Mouse (Mus musculus) thymus, postnatal 0 days (tissue): ENCODE measurements at regions not wholly inside any gene's neighbourhood (a gene's known extent, or its start where the extent isn't known, plus 50 kb on each side); places are given as distances from the start of the nearest gene placed in this dataset.

Source experiments
- DNase-seq: peaks from one replicate; pipeline ENCODE4 v3.0.0-alpha.2; 2015; ENCODE audit warnings: low spot score

DNA sequence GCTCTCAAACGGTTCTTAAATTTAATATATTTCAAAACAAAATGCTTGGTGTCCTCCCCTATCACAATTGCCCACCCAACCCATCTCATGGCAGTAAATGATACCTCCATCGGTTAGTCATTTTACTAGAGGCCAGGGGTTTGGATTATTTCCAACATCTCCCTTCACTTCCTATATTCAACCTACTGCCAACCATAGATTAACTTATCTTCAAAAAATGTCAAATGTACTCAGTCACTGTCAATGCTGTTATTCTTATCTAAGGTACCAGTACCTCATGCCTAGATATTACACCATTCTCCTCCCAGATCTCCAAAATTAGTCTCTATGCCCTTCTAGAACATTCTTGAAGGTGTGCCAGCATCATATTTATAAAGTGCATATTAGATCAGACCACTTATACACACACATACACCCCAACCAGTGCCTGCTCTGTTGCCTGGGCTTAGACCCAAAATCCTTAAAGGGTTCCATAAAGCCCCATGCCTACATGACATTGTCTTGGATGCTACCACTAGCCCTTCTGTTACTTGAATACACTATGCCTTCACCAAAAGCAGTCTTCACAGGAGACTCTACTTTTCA is 183.4 kb upstream of the Cadm1 start:
- no peak for DNase-seq

DNA sequence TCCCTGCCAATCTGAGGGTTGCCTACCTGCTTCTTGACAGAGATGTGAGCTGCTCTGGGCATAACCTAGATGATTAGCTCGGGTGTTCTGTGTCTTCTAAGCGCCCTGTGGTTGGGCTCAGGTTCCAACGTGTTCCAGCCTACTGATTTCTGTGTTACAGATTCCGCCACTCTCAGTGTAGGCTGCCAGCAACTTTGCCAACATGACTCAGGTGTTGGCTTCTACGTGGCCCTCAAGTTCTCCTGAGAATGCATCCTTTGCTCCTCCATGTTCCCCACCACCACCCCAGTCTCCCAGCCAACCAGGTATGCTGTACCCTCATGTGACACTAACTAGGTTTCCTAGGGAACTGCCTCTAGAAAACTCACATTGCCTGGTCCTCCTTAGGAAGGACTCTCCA is 179.7 kb upstream of the Cadm1 start:
- DNase-seq = no peak

DNA sequence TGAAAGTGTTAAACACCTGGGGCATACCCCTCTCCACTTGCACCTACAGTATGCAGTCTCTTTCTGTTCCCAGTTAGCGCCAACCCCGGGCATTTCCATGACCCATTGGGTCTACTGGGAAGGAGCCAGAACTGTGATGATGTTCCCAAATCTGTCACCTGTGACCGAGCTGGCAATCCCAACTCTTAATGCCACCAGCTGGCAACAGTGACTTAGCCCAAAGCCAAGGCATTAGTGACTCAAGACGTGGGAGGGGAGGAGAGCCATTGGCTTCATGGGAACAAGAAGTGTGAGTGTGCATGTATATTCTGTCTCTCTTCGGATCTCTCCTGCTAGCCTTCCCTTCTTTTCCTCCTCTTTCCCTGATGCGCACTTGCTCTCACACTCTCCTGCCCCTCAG is 178.9 kb upstream of the Cadm1 start:
- no peak for DNase-seq

DNA sequence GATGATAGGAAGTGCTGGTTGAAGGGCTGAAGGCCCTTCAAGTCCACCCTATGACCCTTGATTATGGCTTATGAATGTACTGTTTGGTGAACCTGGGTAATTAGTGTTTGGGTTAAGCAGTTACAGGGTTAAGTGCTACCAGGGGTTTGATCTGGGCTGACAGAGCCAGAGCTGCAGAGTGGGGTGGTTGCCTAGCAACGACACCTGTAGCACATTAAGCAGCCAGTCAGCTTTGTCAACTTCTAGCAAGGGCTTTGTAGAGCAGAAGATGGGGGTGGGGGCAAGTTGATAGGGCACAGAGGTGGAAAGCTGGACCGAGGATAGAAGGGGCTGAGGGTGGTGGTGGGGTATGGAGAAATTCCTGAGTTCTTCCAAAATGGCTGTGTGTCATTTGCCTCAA is 177.0 kb upstream of the Cadm1 start:
- DNase-seq = no peak

DNA sequence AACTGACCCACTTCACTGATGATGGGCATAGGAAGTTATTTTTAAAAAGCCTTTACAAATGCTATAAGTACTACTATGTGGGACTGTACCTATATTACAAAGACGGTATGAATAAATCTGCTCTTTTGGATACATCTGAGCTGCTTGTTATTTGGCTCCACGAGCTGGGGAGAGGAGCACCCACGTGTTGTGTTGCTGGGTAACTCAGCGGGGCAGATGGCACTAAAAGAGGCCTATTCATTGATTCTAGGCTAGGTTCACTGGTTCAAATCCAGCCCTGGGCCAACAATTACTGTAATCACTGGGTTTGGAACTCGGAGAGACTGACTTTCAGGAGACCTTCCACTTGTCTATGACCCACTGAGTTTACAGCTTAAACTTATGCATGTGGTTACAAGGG is 176.0 kb upstream of the Cadm1 start:
- DNase-seq = no peak

DNA sequence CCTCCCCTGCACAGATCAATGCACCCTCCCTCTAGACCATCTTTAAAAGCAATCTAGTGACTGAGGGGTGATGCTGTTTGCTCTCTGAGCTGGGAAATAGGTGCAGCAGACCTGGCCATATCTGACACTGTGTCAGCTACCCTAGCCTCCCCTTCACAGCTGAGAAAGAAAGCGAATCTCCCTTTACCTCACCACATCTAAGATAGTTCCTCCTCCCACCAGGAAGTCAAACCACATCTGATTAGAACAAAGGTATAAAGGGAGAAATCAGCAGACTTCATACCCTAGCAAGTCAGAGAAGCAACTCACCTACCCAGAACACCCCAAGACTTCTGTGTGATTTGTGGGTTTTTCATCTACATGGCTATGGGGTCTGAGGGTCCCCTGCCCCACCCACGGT is 175.6 kb upstream of the Cadm1 start:
- DNase-seq = peak; percentile 34

DNA sequence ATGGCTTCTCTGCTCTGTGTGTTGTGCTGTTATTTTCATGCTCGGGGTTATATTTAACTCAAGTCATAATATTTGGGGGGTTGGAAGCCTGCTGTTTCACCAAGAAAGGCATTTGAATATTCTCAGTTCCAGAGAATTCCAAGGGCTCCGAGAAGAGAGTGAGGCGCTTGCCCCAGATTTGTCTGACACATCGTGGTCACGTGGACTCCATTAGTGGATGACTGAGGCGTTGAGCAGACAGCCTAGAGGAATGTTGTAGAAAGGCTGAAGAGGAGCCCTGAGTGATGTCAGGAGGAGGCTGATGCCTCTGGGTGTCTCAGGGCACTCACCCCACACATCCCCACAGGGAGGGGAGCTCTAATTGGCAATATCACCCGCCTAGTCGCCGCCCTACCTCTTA is 175.1 kb upstream of the Cadm1 start:
- DNase-seq = no peak

DNA sequence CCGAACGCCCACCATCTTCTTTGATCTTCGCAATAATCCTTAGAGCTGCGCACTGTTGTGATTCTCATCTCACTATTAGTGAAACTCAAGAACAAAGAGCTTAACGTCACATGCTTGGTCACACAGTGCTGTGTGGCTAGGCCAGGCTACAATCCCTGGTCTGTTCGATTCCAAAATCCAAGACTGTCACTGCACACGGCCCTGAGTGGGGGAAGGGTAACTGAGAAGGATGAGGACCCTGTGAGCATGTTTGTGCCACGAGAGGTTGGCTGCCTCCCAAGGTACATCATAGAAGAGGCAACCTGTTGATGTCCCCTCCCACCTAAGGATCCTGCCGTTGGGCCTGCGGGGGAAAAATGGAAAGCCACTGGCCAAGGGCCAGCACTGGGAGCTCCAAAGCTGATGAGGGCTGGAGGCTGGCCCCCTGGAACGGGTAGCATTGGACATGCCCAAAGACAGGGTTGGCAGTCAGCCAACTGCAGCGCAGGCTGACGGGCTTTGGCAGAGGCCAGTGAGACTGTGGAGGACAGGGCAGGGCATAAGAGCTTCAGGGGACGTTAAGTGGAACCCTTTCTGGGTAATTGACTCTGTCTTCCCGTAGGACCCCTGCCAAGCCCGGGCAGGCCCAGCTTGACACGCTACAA is 172.1 kb upstream of the Cadm1 start:
- no peak for DNase-seq

DNA sequence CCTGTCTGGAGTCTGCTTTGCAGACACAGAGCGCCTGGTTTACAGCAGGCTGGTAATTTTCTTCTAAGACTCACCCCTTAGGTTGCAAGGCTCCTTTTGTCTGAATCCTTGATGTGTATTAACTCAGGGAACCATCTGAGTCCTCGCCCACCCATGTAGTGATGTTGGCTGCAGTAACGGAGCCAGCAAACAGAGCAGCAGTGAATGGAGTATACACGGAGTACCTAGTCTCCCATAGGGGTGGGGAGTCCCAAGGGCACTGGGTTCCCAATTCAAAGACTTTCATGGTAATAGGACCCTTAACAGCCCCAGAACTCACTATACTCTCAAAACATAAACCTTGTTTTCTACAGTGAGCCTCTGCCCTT is 171.6 kb upstream of the Cadm1 start:
- no peak for DNase-seq

DNA sequence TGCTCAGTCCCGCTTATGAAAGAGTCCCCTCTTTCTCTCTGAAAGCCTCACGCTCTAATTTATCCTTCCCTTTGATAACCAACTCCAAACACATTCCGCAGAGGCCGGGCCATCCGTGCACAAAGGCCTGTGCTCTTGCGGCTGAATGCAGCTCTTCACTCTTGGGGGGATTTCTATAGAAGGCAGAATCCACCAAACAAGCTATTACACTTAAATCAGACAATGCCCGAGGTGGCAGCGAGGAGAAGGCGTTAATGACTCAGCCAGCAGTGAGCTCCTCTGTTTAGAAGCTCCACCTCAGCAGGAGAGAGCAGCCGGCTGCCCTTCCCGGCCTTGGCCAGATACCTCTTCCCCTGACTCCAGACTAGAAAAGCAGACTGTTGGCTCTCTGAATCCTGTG is 166.9 kb upstream of the Cadm1 start:
- DNase-seq = no peak

DNA sequence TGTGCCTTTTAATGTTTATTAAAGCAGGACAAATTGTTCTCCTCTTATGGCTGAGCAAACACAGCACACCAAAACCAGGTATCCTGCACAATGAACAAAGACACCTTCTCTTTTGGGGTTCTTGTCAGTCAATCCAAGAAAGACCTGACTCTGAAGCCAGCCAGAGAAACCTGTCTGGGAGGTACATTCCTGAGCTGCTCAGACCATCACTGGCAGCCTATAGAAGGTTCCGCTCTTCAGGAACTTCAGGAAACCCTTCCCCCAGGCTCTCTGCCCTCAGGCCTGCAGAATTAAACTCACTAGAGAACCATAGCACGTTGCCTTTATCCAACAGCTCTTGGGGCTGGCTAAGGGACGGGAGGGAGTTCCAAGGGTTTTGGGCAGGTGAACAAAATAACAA is 165.2 kb upstream of the Cadm1 start:
- DNase-seq = no peak

DNA sequence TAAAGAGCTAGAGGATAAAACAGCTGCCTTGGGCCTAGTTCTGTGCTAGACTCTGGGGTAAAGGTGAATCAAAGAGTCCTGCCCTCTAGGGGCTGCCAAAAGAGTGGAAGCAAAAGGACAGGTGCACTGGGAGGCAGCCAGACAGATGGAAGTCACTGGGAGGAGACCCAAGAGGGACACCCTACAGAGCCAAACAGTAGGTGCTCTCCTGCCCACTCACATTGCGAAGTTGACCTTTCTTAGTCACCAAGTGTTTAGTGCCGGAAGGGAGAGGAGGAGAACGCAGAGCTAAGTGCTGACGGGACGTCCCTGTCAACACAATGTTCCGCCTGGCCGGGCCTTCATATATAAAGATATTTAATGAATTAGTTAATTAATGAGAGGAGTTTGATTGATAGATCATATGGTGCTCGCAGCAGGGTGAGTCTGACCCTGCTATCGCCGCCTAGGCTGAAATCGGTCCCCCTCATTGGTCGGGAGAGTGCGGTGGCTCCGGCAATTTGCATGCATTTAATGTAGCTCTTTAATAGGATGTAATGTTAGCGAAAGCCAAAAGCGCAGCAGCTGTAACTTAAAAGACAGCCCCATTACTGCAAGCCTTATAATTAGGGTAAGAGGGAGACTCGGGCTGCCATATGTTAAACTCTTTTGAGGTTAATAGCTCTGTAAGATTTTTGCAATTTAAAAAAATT is 162.6 kb upstream of the Cadm1 start:
- no peak for DNase-seq

DNA sequence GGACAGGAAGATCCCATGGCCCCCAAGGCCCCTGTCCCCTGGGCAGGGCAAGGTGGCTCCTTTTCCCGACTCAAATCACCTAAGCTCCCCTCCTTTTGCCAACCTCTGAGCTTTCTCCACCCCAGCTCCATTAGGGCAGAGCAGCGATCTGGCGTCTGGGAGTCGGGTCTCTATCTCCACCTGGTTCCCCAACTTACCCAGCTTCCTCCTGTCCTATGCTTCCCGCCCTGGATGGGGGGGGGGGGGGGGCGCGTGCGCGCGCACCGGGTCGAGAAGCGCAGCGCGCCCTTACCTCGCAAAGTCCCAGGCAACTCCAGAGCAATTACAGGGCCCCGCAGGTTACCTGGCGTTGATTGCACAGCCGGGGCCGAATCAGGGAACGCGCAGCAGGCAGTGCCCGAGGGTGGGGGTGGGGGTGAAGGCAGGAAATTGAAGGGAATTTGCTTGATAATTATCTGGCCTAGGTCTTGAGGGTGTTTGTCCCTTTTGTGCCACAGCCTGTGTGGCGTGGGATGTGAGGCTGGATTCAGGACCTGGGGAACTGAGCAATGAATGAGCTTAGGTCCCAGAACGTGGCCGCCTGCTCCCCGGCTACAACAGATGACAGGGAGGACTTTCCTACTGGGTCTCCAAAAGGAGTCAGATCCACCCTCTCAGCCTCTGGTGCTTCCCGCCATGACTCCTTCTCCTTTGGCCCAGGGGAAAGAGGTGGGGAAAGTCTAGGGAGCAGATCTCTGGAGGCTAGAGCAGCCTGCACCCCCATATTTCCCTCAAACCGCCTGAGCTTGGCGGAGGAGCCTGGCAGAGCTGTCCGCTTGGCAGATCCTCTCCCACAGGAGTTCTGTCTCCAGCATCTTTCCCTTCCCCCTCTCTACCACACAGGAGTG is 161.7 kb upstream of the Cadm1 start:
- DNase-seq = no peak

DNA sequence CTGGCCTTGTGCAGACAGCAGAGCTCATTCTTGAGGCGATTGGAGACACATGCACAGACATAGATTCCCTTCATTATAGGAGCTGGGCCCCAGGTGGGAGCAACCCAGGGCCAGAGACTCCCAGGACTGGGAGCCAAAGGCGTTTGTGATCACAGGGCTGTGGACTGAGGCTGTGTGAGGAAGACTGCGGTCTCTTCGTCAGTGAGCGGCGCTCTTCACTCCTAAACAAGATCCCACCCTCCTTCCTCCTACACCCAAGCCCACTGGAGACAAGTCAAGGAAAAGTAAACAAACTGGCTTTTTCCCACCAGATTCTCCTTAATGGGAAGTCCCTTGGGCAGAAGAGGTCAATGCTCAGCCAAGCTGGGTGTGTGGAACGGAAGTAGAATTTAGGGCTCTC is 157.7 kb upstream of the Cadm1 start:
- no peak for DNase-seq

DNA sequence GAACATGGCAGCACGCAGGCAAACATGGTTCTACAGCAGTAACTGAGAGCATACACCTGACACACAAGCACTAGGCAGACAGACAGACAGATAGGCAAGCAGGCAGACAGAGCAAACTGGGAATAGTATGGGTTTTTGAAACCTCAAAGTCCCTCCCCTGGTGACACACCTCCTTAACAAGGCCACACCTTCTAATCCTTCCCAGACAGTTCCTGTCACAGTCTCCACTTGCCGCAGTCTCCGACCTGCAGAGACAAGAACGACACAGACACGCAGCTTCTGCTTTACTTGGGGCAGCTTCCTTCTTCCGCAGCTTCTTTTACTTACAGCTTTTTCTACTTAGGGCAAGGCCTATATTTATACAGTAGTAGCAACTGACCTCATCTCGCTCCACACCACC is 155.9 kb upstream of the Cadm1 start:
- DNase-seq = no peak

DNA sequence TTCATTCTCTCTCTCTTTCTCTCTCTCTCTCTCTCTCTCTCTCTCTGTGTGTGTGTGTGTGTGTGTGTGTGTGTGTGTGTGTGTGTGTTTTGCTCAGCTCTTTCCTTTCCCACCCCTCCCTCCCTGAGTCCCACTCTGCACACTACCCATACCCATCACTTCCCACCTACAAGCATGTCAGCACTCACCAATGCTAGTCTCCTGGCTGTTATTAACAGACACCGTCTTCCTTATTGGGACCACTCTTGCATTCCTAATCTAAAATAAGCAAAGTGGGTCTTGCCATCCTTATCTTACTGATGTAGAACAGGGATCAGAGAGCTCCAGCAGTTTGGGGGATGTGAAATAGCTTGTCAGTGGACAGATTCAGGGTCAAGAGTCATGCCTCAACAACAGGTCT is 153.3 kb upstream of the Cadm1 start:
- no peak for DNase-seq

DNA sequence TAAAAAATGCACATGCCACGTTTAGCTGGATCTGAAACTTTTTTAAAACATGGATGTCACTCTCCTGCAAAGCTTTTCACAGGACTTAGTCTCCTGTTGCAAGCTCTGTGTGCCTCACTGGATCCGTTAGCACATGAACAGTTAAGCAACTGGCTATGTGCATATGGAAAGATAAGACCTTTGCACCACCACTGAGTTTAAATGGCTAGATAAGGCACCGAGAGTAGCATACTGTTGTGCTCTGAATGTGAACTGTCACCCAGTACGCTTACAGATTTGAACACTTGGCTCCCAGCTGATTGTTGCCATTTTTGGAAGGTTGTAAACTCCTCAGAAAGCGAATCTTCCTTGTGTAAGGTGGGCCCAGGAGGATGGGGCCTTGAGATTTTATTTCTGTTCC is 151.4 kb upstream of the Cadm1 start:
- no peak for DNase-seq

DNA sequence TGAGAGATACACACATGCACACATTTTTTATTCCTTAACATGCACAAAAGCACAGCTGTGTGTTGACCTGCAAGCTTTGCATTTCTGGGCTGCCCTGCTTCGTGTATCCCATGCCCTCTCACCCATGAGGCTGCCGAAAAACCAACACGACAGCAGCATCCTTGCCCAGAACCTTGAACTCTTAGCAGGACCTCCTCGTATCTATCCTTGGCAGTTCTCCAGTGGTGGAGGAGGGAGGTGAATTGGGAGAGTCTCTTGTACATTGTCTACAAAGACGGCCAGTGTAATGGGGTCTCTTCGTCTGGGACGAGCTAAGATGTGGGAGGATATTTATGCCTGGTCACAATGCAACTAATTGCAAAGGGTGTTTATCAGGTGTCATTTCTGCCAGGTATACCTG is 149.6 kb upstream of the Cadm1 start:
- no peak for DNase-seq

DNA sequence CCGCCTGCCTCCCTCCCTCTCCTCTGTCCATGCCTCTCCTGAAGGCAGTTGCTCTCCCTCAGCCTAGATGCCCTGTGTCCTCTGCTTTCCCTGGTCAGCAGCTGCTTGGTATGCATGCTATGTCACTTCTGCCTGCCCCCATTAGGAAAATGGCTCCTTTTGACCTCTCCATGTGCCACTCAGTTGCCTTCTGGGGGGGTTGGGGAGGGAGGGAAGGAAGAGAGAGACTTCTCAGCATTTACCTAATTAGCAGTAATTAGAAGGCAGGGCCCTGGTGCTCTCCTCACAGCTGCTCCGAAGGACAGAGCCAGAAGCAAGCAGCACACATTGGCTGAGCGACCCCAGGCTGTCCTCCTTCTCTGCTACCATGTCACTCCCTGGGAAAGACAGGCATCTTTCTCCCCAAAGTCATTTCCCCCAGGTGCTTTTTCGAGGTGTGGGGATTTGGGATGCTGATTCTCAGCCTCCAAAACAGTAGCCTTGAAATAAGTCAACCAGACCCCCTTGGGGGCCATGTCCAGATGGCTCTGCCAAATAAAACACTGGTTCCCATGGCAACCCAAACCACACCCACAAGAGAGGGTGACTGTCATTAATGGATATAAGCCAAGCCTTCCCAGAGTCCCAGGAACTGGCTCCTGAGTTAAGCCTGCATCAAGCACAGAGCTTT is 145.7 kb upstream of the Cadm1 start:
- DNase-seq = no peak

DNA sequence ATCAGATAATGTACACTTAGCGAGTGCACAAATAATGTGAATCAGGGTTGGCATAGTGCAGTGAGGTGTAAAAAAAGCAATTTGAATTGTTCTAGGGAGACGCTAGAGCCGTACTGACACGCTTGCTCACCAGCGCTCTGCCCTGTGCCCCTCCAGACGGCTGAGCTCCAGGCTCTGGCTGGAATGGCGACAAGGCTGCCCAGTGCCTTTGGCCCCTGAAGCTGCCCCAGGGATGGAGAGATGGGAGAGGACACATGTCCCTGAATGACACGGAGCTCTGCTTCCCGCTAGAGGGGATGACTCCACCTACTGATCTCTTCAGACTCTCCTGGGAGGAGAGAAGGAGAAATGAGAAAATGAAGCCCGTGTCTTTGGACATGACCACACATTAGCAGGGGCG is 143.3 kb upstream of the Cadm1 start:
- DNase-seq = no peak

DNA sequence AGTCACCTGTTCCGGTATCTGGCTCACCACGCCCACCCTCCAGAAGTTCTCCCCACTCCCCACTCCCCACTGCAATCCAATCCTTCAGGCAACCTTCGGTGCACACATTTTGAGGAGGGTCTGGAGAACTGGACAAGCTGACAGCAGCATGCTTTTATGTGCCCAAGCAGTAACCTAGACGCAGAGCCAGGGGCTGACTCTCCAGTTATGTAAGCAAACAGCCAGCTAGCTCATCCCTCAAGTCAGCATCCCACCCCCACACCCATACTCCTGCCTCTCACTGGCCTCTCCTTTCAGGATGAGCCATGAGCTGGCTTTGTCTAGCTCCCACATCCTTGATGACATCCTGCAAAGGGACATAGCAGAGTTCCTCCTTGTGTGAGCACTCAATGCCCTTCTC is 142.8 kb upstream of the Cadm1 start:
- no peak for DNase-seq
